Mouse (Mus musculus): ENCODE data around the gene Cacna2d4.
"Not testable (repeated sequence)": the region's sequence is repeated elsewhere in the genome, so short reads cannot be mapped to it uniquely, and the experiment has no call there.

Gene Cacna2d4

GRCm38 (mm10) chr6:119341409-119341808 is 105.1 kb downstream of the Cacna2d4 start:
- CTCF ChIA-PET: no interaction called here

GRCm38 (mm10) chr6:119346257-119346656 is 109.9 kb downstream of the Cacna2d4 start:
- CTCF ChIA-PET: no interaction called here

GRCm38 (mm10) chr6:119347813-119348212 is 111.5 kb downstream of the Cacna2d4 start:
- CTCF ChIA-PET: interaction anchor here (0.7 to 1.9 kb wide), 2 partner anchors 22 to 127 kb away, joined by 7 to 10 read pairs; no protein-coding TSS in a partner anchor

GRCm38 (mm10) chr6:119348234-119348633 is 111.9 kb downstream of the Cacna2d4 start:
- CTCF ChIA-PET: interaction anchor here (0.6 to 1.9 kb wide), 3 partner anchors 21 to 1396 kb away, joined by 3 to 10 read pairs (median 7); no protein-coding TSS in a partner anchor

GRCm38 (mm10) chr6:119350703-119351198 is 114.4 kb downstream of the Cacna2d4 start:
- CTCF ChIA-PET: no interaction called here

- CTCF ChIA-PET: no interaction called here
These were observed 115.3 kb downstream of the Cacna2d4 start for GRCm38 (mm10) chr6:119351656-119352055.

GRCm38 (mm10) chr6:119352501-119352900 is 116.2 kb downstream of the Cacna2d4 start:
- CTCF ChIA-PET: no interaction called here

GRCm38 (mm10) chr6:119358020-119358571 is 121.8 kb downstream of the Cacna2d4 start:
- CTCF ChIA-PET: no interaction called here

- CTCF ChIA-PET: not testable (repeated sequence)
These were observed 123.9 kb downstream of the Cacna2d4 start for GRCm38 (mm10) chr6:119360250-119360649.

GRCm38 (mm10) chr6:119360925-119361702 is 124.8 kb downstream of the Cacna2d4 start:
- CTCF ChIA-PET: no interaction called here

- CTCF ChIA-PET: interaction anchor here (0.6 kb wide), 1 partner anchor 85 kb away, joined by 3 read pairs; no protein-coding TSS in a partner anchor
These were observed 127.3 kb downstream of the Cacna2d4 start for GRCm38 (mm10) chr6:119363593-119363992.

GRCm38 (mm10) chr6:119366800-119367199 is 130.5 kb downstream of the Cacna2d4 start:
- CTCF ChIA-PET: not testable (repeated sequence)

- CTCF ChIA-PET: no interaction called here
These were observed 131.1 kb downstream of the Cacna2d4 start for GRCm38 (mm10) chr6:119367382-119367781.

GRCm38 (mm10) chr6:119371624-119372023 is 135.3 kb downstream of the Cacna2d4 start:
- CTCF ChIA-PET: no interaction called here

- CTCF ChIA-PET: no interaction called here
These were observed 135.9 kb downstream of the Cacna2d4 start for GRCm38 (mm10) chr6:119372237-119372636.

- CTCF ChIA-PET: interaction anchor here (0.5 kb wide), 1 partner anchor 12 kb away, joined by 3 read pairs; no protein-coding TSS in a partner anchor
These were observed 136.8 kb downstream of the Cacna2d4 start for GRCm38 (mm10) chr6:119373000-119373705.

- CTCF ChIA-PET: no interaction called here
These were observed 138.7 kb downstream of the Cacna2d4 start for GRCm38 (mm10) chr6:119375035-119375434.

GRCm38 (mm10) chr6:119377613-119378012 is 141.3 kb downstream of the Cacna2d4 start:
- CTCF ChIA-PET: no interaction called here

GRCm38 (mm10) chr6:119378631-119379030 is 142.3 kb downstream of the Cacna2d4 start:
- CTCF ChIA-PET: interaction anchor here (0.6 kb wide), 1 partner anchor 821 kb away, joined by 17 read pairs; no protein-coding TSS in a partner anchor

GRCm38 (mm10) chr6:119385668-119386067 is 149.3 kb downstream of the Cacna2d4 start:
- CTCF ChIA-PET: interaction anchor here (0.6 to 0.7 kb wide), 2 partner anchors 13 to 1480 kb away, joined by 3 to 7 read pairs; no protein-coding TSS in a partner anchor

- CTCF ChIA-PET: interaction anchor here (0.6 kb wide), 1 partner anchor 1866 kb away, joined by 6 read pairs; no protein-coding TSS in a partner anchor
These were observed 150.1 kb downstream of the Cacna2d4 start for GRCm38 (mm10) chr6:119386421-119386820.

- CTCF ChIA-PET: no interaction called here
These were observed 150.5 kb downstream of the Cacna2d4 start for GRCm38 (mm10) chr6:119386821-119387220.

Data from spleen, embryonic (tissue).